Mouse (Mus musculus) left cerebral cortex, postnatal 36 days (tissue): ENCODE measurements around the gene Tia1. TPM values are rescaled to one million over a fixed set of nuclear protein-coding genes. Genes with fewer than 3 reads are reported as not detected.

ENCODE experiments used
- DNase-seq, 2 experiments: peaks; one replicate each; pipeline ENCODE4 v3.0.0; 2021 to 2022; ENCODE audit warnings: low spot score in 2 of 2, mixed read lengths in 1 of 2
- intact Hi-C: fragments of 180-260 bp; cut with DNase I; formaldehyde crosslinking; loops from one replicate; pipeline ENCODE4 v1.15.1; 2025
- total RNA-seq, 2 experiments: library from RNA; stranded (reverse); gene quantifications; 2 replicates each; pipeline ENCODE4 v1.2.3; 2021

The Tia1 gene
- total RNA-seq, 2 experiments from 2014 or later = 76.1 to 145 TPM

- DNase-seq = no peak
- intact Hi-C loops = no loop called here
Measured at GRCm38 (mm10) chr6:86406306-86406705, 2.3 kb downstream of the Tia1 start.

- intact Hi-C loops = no loop called here
- no peak for DNase-seq
Measured at GRCm38 (mm10) chr6:86418711-86419110, 14.7 kb downstream of the Tia1 start.

- DNase-seq = no peak
- intact Hi-C loops = no loop called here
Measured at GRCm38 (mm10) chr6:86419239-86419638, 15.2 kb downstream of the Tia1 start.

GRCm38 (mm10) chr6:86420491-86420890 is 16.5 kb downstream of the Tia1 start:
- intact Hi-C loops = no loop called here
- no peak for DNase-seq

- intact Hi-C loops = no loop called here
- no peak for DNase-seq
Measured at GRCm38 (mm10) chr6:86426358-86426757, 22.3 kb downstream of the Tia1 start, which contains the start of gene Gm44790. Gene Gm44790 (plus strand): TSS chr6:86426658.

- intact Hi-C loops = loop anchor here (10.0 kb wide), 1 partner anchor 243 kb away; no protein-coding TSS in a partner anchor
- no peak for DNase-seq
Measured at GRCm38 (mm10) chr6:86431531-86431930, 27.5 kb downstream of the Tia1 start.

GRCm38 (mm10) chr6:86433696-86434095 is 29.7 kb downstream of the Tia1 start:
- intact Hi-C loops = loop anchor here (10.0 kb wide), 1 partner anchor 241 kb away; no protein-coding TSS in a partner anchor
- no peak for DNase-seq

- intact Hi-C loops = loop anchor here (2.0 to 10.0 kb wide), 2 partner anchors 35 to 237 kb away; no protein-coding TSS in a partner anchor
Measured at GRCm38 (mm10) chr6:86437711-86438110, 33.7 kb downstream of the Tia1 start.

GRCm38 (mm10) chr6:86438272-86439118 is 34.5 kb downstream of the Tia1 start, which contains the start of gene C87436:
Gene C87436 (plus strand): TSS chr6:86438374.
- intact Hi-C loops = loop anchor here (2.0 to 10.0 kb wide), 2 partner anchors 34 to 236 kb away; no protein-coding TSS in a partner anchor

More at GRCm38 (mm10) chr6:86437711-86438110, 33.7 kb downstream of the Tia1 start:
- peak; percentile 44 to 45 for DNase-seq

GRCm38 (mm10) chr6:86439119-86439496 is 35.1 kb downstream of the Tia1 start:
- intact Hi-C loops = loop anchor here (2.0 to 10.0 kb wide), 2 partner anchors 34 to 236 kb away; no protein-coding TSS in a partner anchor
- no peak for DNase-seq

More at GRCm38 (mm10) chr6:86438272-86439118, 34.5 kb downstream of the Tia1 start, which contains the start of gene C87436:
- peak; percentile 98 to 99 for DNase-seq

GRCm38 (mm10) chr6:86439531-86439930 is 35.5 kb downstream of the Tia1 start:
- DNase-seq = no peak
- intact Hi-C loops = loop anchor here (2.0 to 10.0 kb wide), 2 partner anchors 33 to 235 kb away; no protein-coding TSS in a partner anchor

GRCm38 (mm10) chr6:86441571-86441970 is 37.6 kb downstream of the Tia1 start:
- peak in 1 of 2 experiments; percentile 22 for DNase-seq
- intact Hi-C loops = no loop called here

GRCm38 (mm10) chr6:86445551-86445950 is 41.5 kb downstream of the Tia1 start:
- intact Hi-C loops = no loop called here
- DNase-seq = no peak

GRCm38 (mm10) chr6:86446927-86447568 is 43.0 kb downstream of the Tia1 start:
- no peak for DNase-seq
- intact Hi-C loops = no loop called here

- intact Hi-C loops = loop anchor here (5.0 kb wide), 1 partner anchor 216 kb away; no protein-coding TSS in a partner anchor
Measured at GRCm38 (mm10) chr6:86456727-86457126, 52.7 kb downstream of the Tia1 start.

GRCm38 (mm10) chr6:86463079-86463478 is 59.1 kb downstream of the Tia1 start:
- no peak for DNase-seq
- intact Hi-C loops = no loop called here

More at GRCm38 (mm10) chr6:86456727-86457126, 52.7 kb downstream of the Tia1 start:
- DNase-seq = no peak

GRCm38 (mm10) chr6:86471317-86471716 is 67.3 kb downstream of the Tia1 start:
- intact Hi-C loops = loop anchor here (5.0 kb wide), 2 partner anchors 116 to 196 kb away; partner anchors contain the start of gene Mxd1

GRCm38 (mm10) chr6:86471760-86472099 is 67.7 kb downstream of the Tia1 start:
- no peak for DNase-seq
- intact Hi-C loops = loop anchor here (1.0 to 5.0 kb wide), 4 partner anchors 33 to 196 kb away; partner anchors contain the start of genes C87436, Mxd1 and Pcbp1

More at GRCm38 (mm10) chr6:86471317-86471716, 67.3 kb downstream of the Tia1 start:
- no peak for DNase-seq

- intact Hi-C loops = loop anchor here (1.0 to 5.0 kb wide), 4 partner anchors 34 to 195 kb away; partner anchors contain the start of genes C87436, Mxd1 and Pcbp1
- DNase-seq = peak; percentile 100
Measured at GRCm38 (mm10) chr6:86472100-86472955, 68.3 kb downstream of the Tia1 start.
